Mouse (Mus musculus) regulatory T cell (primary cell): ENCODE measurements at regions not wholly inside any gene's neighbourhood (a gene's known extent, or its start where the extent isn't known, plus 50 kb on each side); places are given as distances from the start of the nearest gene placed in this dataset.

Experiments used
- in situ Hi-C: fragments of 300-600 bp; cut with MboI, MseI; formaldehyde crosslinking; loops from one replicate; pipeline ENCODE4 v1.15.1; 2025; ENCODE audit warnings: high pct_unique_total_duplicates

- in situ Hi-C loops, result loop anchor here (5.0 kb wide), 1 partner anchor 462 kb away; no protein-coding TSS in a partner anchor
Observed at GRCm38 (mm10) chr14:25120506-25120905, 338.5 kb upstream of the Zmiz1 start.

GRCm38 (mm10) chr14:25122971-25123535 lies 335.9 kb upstream of the Zmiz1 start:
- in situ Hi-C loops, result loop anchor here (5.0 kb wide), 1 partner anchor 459 kb away; no protein-coding TSS in a partner anchor

GRCm38 (mm10) chr14:25123541-25124337 lies 335.2 kb upstream of the Zmiz1 start:
- in situ Hi-C loops, result loop anchor here (5.0 kb wide), 1 partner anchor 459 kb away; no protein-coding TSS in a partner anchor

GRCm38 (mm10) chr14:25126544-25126943 lies 332.4 kb upstream of the Zmiz1 start:
- in situ Hi-C loops, result no loop called here

GRCm38 (mm10) chr14:25127544-25128159 lies 331.3 kb upstream of the Zmiz1 start:
- in situ Hi-C loops, result no loop called here

- in situ Hi-C loops, result no loop called here
Observed at GRCm38 (mm10) chr14:25128160-25128547, 330.8 kb upstream of the Zmiz1 start.

- in situ Hi-C loops, result no loop called here
Observed at GRCm38 (mm10) chr14:25135371-25135770, 323.6 kb upstream of the Zmiz1 start.

- in situ Hi-C loops, result no loop called here
Observed at GRCm38 (mm10) chr14:25137312-25137711, 321.7 kb upstream of the Zmiz1 start.

GRCm38 (mm10) chr14:25138485-25138884 lies 320.5 kb upstream of the Zmiz1 start:
- in situ Hi-C loops, result no loop called here

GRCm38 (mm10) chr14:25141933-25142332 lies 317.1 kb upstream of the Zmiz1 start:
- in situ Hi-C loops, result no loop called here

- in situ Hi-C loops, result no loop called here
Observed at GRCm38 (mm10) chr14:25143051-25143450, 315.9 kb upstream of the Zmiz1 start.

GRCm38 (mm10) chr14:25147731-25148130 lies 311.3 kb upstream of the Zmiz1 start:
- in situ Hi-C loops, result no loop called here

GRCm38 (mm10) chr14:25150968-25151367 lies 308.0 kb upstream of the Zmiz1 start:
- in situ Hi-C loops, result no loop called here

GRCm38 (mm10) chr14:25151485-25151884 lies 307.5 kb upstream of the Zmiz1 start:
- in situ Hi-C loops, result no loop called here

GRCm38 (mm10) chr14:25153573-25153972 lies 305.4 kb upstream of the Zmiz1 start:
- in situ Hi-C loops, result no loop called here

- in situ Hi-C loops, result no loop called here
Observed at GRCm38 (mm10) chr14:25154180-25154579, 304.8 kb upstream of the Zmiz1 start.

GRCm38 (mm10) chr14:25155008-25155783 lies 303.8 kb upstream of the Zmiz1 start:
- in situ Hi-C loops, result no loop called here

GRCm38 (mm10) chr14:25156171-25156570 lies 302.8 kb upstream of the Zmiz1 start:
- in situ Hi-C loops, result no loop called here

GRCm38 (mm10) chr14:25161684-25162321 lies 297.2 kb upstream of the Zmiz1 start:
- in situ Hi-C loops, result loop anchor here (5.0 kb wide), 1 partner anchor 90 kb away; no protein-coding TSS in a partner anchor

GRCm38 (mm10) chr14:25166217-25166616 lies 292.8 kb upstream of the Zmiz1 start:
- in situ Hi-C loops, result no loop called here

GRCm38 (mm10) chr14:25167604-25168003 lies 291.4 kb upstream of the Zmiz1 start:
- in situ Hi-C loops, result no loop called here
